Mouse (Mus musculus): ENCODE data around the gene Zscan4-ps3.
"Not testable (repeated sequence)": the region's sequence is repeated elsewhere in the genome, so short reads cannot be mapped to it uniquely, and the experiment has no call there.

The Zscan4-ps3 gene

DNA sequence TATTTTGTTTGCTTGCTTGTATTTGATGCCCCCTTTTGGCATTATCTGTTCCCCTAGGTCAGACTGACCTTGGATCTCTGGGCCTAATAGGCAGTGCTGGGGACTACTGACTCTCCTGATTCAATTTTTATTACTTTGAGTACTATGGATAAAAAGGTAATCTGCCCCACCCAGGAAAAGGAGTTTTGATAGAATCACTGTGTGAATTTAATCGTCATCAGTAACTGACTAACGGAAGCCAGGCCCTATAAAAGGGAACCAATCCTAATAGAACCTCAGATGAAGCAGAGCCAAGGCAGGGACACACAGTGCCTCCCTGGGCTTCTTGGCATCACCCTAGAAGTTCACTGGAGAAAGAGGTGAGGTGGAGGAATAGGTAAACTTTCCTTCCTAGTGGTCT, at the start of gene Zscan4-ps3:
TSS of gene Zscan4-ps3 (plus strand) at position 301 of the 400 bp plus-strand sequence.
- DNase-seq (ENCODE audit: low spot score in 2 of 2): not testable (repeated sequence)

GRCm38 (mm10) chr7:11617082-11617481, 8.0 kb downstream of the Zscan4-ps3 start:
- DNase-seq (ENCODE audit: low spot score in 2 of 2): peak in 1 of 2 experiments; percentile 0

Measured in urinary bladder, adult 18-20 months (tissue).